Mouse (Mus musculus): ENCODE measurements around the gene Spag6. TPM values are rescaled to one million over a fixed set of nuclear protein-coding genes. Genes with fewer than 3 reads are reported as not detected.

The Spag6 gene
- total and polyA plus RNA-seq, 3 experiments = 0.10 TPM; not detected in 2

DNA sequence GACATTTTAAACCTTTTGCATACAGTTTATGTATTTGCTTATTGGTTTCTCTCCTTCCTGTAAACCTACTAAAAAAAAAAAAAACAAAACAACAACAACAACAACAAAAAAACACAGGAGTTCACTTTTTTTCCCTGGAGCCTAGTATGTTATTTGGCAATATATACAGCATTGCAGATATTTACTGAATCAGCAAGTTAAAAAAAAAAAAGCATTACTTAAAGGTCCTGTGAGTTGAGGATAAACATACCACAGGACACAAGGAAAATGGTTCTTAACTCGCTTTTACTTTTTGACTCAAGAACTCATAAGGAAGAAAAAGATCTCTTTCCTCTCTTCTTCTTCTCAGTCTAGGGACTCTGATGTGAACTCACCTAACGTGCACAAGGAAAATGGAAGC is 74.6 kb downstream of the Spag6 start:
- no peak overlapping the region for H3K9ac ChIP-seq (ENCODE audit: control insufficient read depth, low read depth, low read length, poor library complexity, severe bottlenecking)
- H3K27ac ChIP-seq (ENCODE audit: control insufficient read depth, low read depth, low read length) = no peak overlapping the region
- peaks cover 0 to 9% of the 10 kb centered on the region in 2 experiments; a peak in 3 of 4 replicates for H3K27me3 ChIP-seq (ENCODE audit: control insufficient read depth in 1 of 2, insufficient read depth in 2 of 2, low read length in 2 of 2)
- H3K79me2 ChIP-seq (ENCODE audit: control insufficient read depth, insufficient read depth, low read length, poor library complexity) = no peaks in the 10 kb centered on the region
- no peaks in the 10 kb centered on the region for H3K9me3 ChIP-seq (replicated peaks; ENCODE audit: insufficient read depth, low read length)
- H3K36me3 ChIP-seq (ENCODE audit: control insufficient read depth in 1 of 2, insufficient read depth in 2 of 2, low read length in 2 of 2) = no peaks in the 10 kb centered on the region
- no peak for TF ChIP-seq CHD1 (IDR thresholded peaks at IDR 0.05; ENCODE audit: low read depth, low read length)
- no peak for TF ChIP-seq MYC (IDR thresholded peaks at IDR 0.05; ENCODE audit: low read depth, low read length)
- TF ChIP-seq ZKSCAN1 (IDR thresholded peaks at IDR 0.05; ENCODE audit: low read depth, low read length) = no peak
- TF ChIP-seq HCFC1 (IDR thresholded peaks at IDR 0.05; ENCODE audit: low read depth, low read length) = no peak
- TF ChIP-seq MAFK (IDR thresholded peaks at IDR 0.05; ENCODE audit: borderline replicate concordance, low read depth, low read length) = peak; percentile 93
- no peak for TF ChIP-seq POLR2AphosphoS5 (IDR thresholded peaks at IDR 0.05; ENCODE audit: borderline replicate concordance, low read depth, low read length)
- DNase-seq (ENCODE audit: low read depth, low spot score) = no peak
- no peak overlapping the region for H3K4me3 ChIP-seq (ENCODE audit: control insufficient read depth in 1 of 2, insufficient read depth in 1 of 2, low read depth in 2 of 2, low read length in 2 of 2)
- no peaks in the 10 kb centered on the region for H3K4me1 ChIP-seq (ENCODE audit: control insufficient read depth in 1 of 2, insufficient read depth in 2 of 2, low read length in 2 of 2)

GRCm38 (mm10) chr2:18772413-18772812 is 78.6 kb downstream of the Spag6 start:
- Histone ChIP-seq H3K9ac (ENCODE audit: control insufficient read depth, low read depth, low read length, poor library complexity, severe bottlenecking) (no peak overlapping the region), H3K27ac (ENCODE audit: control insufficient read depth, low read depth, low read length) (no peak overlapping the region), H3K36me3 (ENCODE audit: control insufficient read depth in 1 of 2, insufficient read depth in 2 of 2, low read length in 2 of 2) (no peaks in the 10 kb centered on the region), H3K4me3 (ENCODE audit: control insufficient read depth in 1 of 2, insufficient read depth in 1 of 2, low read depth in 2 of 2, low read length in 2 of 2) (no peak overlapping the region), H3K79me2 (ENCODE audit: control insufficient read depth, insufficient read depth, low read length, poor library complexity) (no peaks in the 10 kb centered on the region), H3K9me3 (replicated peaks; ENCODE audit: insufficient read depth, low read length) (no peaks in the 10 kb centered on the region), H3K27me3 (ENCODE audit: control insufficient read depth in 1 of 2, insufficient read depth in 2 of 2, low read length in 2 of 2) (peaks cover 1 to 7% of the 10 kb centered on the region in 2 experiments), H3K4me1 (ENCODE audit: control insufficient read depth in 1 of 2, insufficient read depth in 2 of 2, low read length in 2 of 2) (no peaks in the 10 kb centered on the region)
- TF ChIP-seq ZMIZ1 (IDR thresholded peaks at IDR 0.05; ENCODE audit: low read depth, low read length) (no peak), JUND (IDR thresholded peaks at IDR 0.05; ENCODE audit: low read depth, low read length) (no peak), ELF1 (IDR thresholded peaks at IDR 0.05; ENCODE audit: low read depth, low read length) (no peak), GABPA (IDR thresholded peaks at IDR 0.05; ENCODE audit: low read depth, low read length) (no peak), MYB (IDR thresholded peaks at IDR 0.05; ENCODE audit: low read depth, low read length) (no peak), ZNF384 (IDR thresholded peaks at IDR 0.05; ENCODE audit: low read depth, low read length) (no peak)
- DNase-seq (ENCODE audit: low read depth, low spot score) = no peak

- no peak overlapping the region for H3K4me3 ChIP-seq (ENCODE audit: control insufficient read depth in 1 of 2, insufficient read depth in 1 of 2, low read depth in 2 of 2, low read length in 2 of 2)
- no peak for DNase-seq (ENCODE audit: low read depth, low spot score)
- H3K4me1 ChIP-seq (ENCODE audit: control insufficient read depth in 1 of 2, insufficient read depth in 2 of 2, low read length in 2 of 2) = no peaks in the 10 kb centered on the region
- no peak overlapping the region for H3K9ac ChIP-seq (ENCODE audit: control insufficient read depth, low read depth, low read length, poor library complexity, severe bottlenecking)
- no peak overlapping the region for H3K27ac ChIP-seq (ENCODE audit: control insufficient read depth, low read depth, low read length)
- no peaks in the 10 kb centered on the region for H3K36me3 ChIP-seq (ENCODE audit: control insufficient read depth in 1 of 2, insufficient read depth in 2 of 2, low read length in 2 of 2)
- H3K9me3 ChIP-seq (replicated peaks; ENCODE audit: insufficient read depth, low read length) = no peaks in the 10 kb centered on the region
- TF ChIP-seq BHLHE40 (IDR thresholded peaks at IDR 0.05; ENCODE audit: borderline replicate concordance, low read depth, low read length) (no peak), RAD21 (IDR thresholded peaks at IDR 0.05; ENCODE audit: low read depth, low read length) (no peak), TAL1 (IDR thresholded peaks at IDR 0.05; ENCODE audit: low read length) (no peak), ZC3H11A (IDR thresholded peaks at IDR 0.05; ENCODE audit: low read depth, low read length) (no peak), CTCF (IDR thresholded peaks at IDR 0.05 in 2 of 3, conservative IDR thresholded peaks at IDR 0.05 in 1 of 3; ENCODE audit: control insufficient read depth in 1 of 3, insufficient read depth in 1 of 3, low read depth in 2 of 3, low read length in 3 of 3, poor library complexity in 1 of 3, severe bottlenecking in 1 of 3) (no peak), MYC (IDR thresholded peaks at IDR 0.05; ENCODE audit: low read depth, low read length) (no peak), EP300 (IDR thresholded peaks at IDR 0.05; ENCODE audit: low read depth in 1 of 2, low read length in 2 of 2) (no peak), NRF1 (IDR thresholded peaks at IDR 0.05; ENCODE audit: insufficient read depth, low read depth, low read length, poor library complexity, severe bottlenecking) (no peak), ZMIZ1 (IDR thresholded peaks at IDR 0.05; ENCODE audit: low read depth, low read length) (no peak), MAX (IDR thresholded peaks at IDR 0.05; ENCODE audit: low read length) (no peak)
- no peaks in the 10 kb centered on the region for H3K79me2 ChIP-seq (ENCODE audit: control insufficient read depth, insufficient read depth, low read length, poor library complexity)
- H3K27me3 ChIP-seq (ENCODE audit: control insufficient read depth in 1 of 2, insufficient read depth in 2 of 2, low read length in 2 of 2) = peaks cover 1 to 7% of the 10 kb centered on the region in 2 experiments
Measured at GRCm38 (mm10) chr2:18774326-18774725, 80.5 kb downstream of the Spag6 start.

Data from MEL (cell line).